ENCODE assay signal across 2 mouse cellular contexts in genomic region chr7:47016602-47017001, GRCm38 (mm10).
A peak's percentile ranks its signal among the peaks of the same experiment; 100 is the strongest.
TF ChIP-seq lines count a peak whose summit lies in the region.

No protein-coding gene starts in this region.

TF ChIP-seq in CH12.LX, 34 proteins besides CTCF, POLR2A, EP300 and RAD21:
- TF ChIP-seq POLR2AphosphoS2 (IDR thresholded peaks at IDR 0.05; ENCODE audit: low read depth, low read length) (no peak), MAFK (IDR thresholded peaks at IDR 0.05; ENCODE audit: insufficient replicate concordance, low read length) (no peak), ZKSCAN1 (IDR thresholded peaks at IDR 0.05; ENCODE audit: borderline replicate concordance, low read depth, low read length) (no peak), MXI1 (IDR thresholded peaks at IDR 0.05; ENCODE audit: low read depth, low read length) (no peak), NELFE (IDR thresholded peaks at IDR 0.05; ENCODE audit: low read depth, low read length) (no peak), SMC3 (IDR thresholded peaks at IDR 0.05; ENCODE audit: low read depth, low read length) (no peak), TCF12 (IDR thresholded peaks at IDR 0.05; ENCODE audit: low read depth, low read length) (0 out of 2 replicates have a peak, but pooled peaks have one; percentile 35), ZNF384 (IDR thresholded peaks at IDR 0.05; ENCODE audit: low read depth, low read length) (peak; percentile 42), MEF2A (IDR thresholded peaks at IDR 0.05; ENCODE audit: borderline replicate concordance, low read depth, low read length) (no peak), RCOR1 (conservative IDR thresholded peaks at IDR 0.05; ENCODE audit: low read depth, low read length) (no peak), ZC3H11A (IDR thresholded peaks at IDR 0.05; ENCODE audit: low read depth, low read length) (no peak), USF1 (IDR thresholded peaks at IDR 0.05; ENCODE audit: low read depth, low read length) (no peak), MYC (IDR thresholded peaks at IDR 0.05; ENCODE audit: low read depth, low read length) (no peak), SIN3A (IDR thresholded peaks at IDR 0.05; ENCODE audit: low read length) (no peak), CHD1 (IDR thresholded peaks at IDR 0.05; ENCODE audit: low read depth, low read length) (no peak), ETS1 (conservative IDR thresholded peaks at IDR 0.05; ENCODE audit: low read depth, low read length) (peak; percentile 42; the same call in 1 of the 2 replicates), UBTF (IDR thresholded peaks at IDR 0.05; ENCODE audit: low read depth, low read length) (no peak), USF2 (conservative IDR thresholded peaks at IDR 0.05; ENCODE audit: low read depth, low read length) (no peak), JUN (IDR thresholded peaks at IDR 0.05; ENCODE audit: insufficient read depth, low read depth, low read length) (no peak), IRF4 (IDR thresholded peaks at IDR 0.05; ENCODE audit: low read depth, low read length) (peak; percentile 61; the same call in 1 of the 2 replicates)

TF ChIP-seq in ES-E14, 5 proteins besides CTCF, POLR2A, EP300 and RAD21:
- no peak for TF ChIP-seq ZC3H11A (IDR thresholded peaks at IDR 0.05; ENCODE audit: borderline replicate concordance, low read depth, low read length)
- TF ChIP-seq CHD2 (IDR thresholded peaks at IDR 0.05; ENCODE audit: low read depth, low read length), result no peak
- TF ChIP-seq ZNF384 (IDR thresholded peaks at IDR 0.05; ENCODE audit: low read depth, low read length), result no peak
- no peak for TF ChIP-seq MAFK (IDR thresholded peaks at IDR 0.05; ENCODE audit: insufficient read depth, low read depth, low read length)
- TF ChIP-seq HCFC1 (IDR thresholded peaks at IDR 0.05; ENCODE audit: borderline replicate concordance, insufficient read depth, low read length), result no peak
